Mouse (Mus musculus): ENCODE data around the gene Polr2c. TPM values are rescaled to one million over a fixed set of nuclear protein-coding genes. Genes with fewer than 3 reads are reported as not detected.

Gene Polr2c
- polyA plus RNA-seq, 1 experiment = 134 TPM

DNA sequence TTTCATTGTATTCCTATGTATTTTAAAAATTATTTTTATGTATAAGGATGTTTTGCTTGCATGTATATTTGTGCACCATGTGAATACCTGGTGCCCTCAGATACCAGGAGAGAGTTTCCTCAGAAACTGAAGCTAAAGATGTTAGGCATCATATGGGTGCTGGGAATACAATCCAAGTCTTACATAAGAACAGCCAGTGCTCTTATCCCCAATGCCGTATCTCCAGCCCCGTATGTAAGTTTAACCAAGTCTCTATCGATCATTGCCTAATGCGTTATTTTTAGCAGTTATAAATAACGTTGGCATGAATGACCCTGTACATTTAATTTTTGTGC is 272 bp upstream of the Polr2c start:
- H3K36me3 ChIP-seq (ENCODE audit: control insufficient read depth, insufficient read depth, low read length, poor library complexity, severe bottlenecking) = peaks cover 33% of the 10 kb centered on the region
- TF ChIP-seq CTCF (IDR thresholded peaks at IDR 0.05; ENCODE audit: low read depth, low read length) (no peak), POLR2A (IDR thresholded peaks at IDR 0.05; ENCODE audit: insufficient read depth, low read length) (no peak), EP300 (IDR thresholded peaks at IDR 0.05; ENCODE audit: insufficient read depth, low read depth, low read length) (no peak)
- H3K27me3 ChIP-seq (ENCODE audit: control insufficient read depth, insufficient read depth, low read length, poor library complexity, severe bottlenecking) = no peaks in the 10 kb centered on the region
- H3K4me1 ChIP-seq (ENCODE audit: control insufficient read depth, insufficient read depth, low read length) = no peaks in the 10 kb centered on the region
- no peaks in the 10 kb centered on the region for H3K9me3 ChIP-seq (replicated peaks; ENCODE audit: control insufficient read depth, insufficient read depth, low read length, poor library complexity, severe bottlenecking)
- H3K4me3 ChIP-seq (ENCODE audit: low read depth, low read length) = no peak overlapping the region
- no peak overlapping the region for H3K27ac ChIP-seq (ENCODE audit: insufficient read depth, low read length)
- H3K9ac ChIP-seq (ENCODE audit: low read depth, poor library complexity, severe bottlenecking) = 0 out of 2 replicates have a peak overlapping the region, but pooled peaks have one; percentile 32

DNA sequence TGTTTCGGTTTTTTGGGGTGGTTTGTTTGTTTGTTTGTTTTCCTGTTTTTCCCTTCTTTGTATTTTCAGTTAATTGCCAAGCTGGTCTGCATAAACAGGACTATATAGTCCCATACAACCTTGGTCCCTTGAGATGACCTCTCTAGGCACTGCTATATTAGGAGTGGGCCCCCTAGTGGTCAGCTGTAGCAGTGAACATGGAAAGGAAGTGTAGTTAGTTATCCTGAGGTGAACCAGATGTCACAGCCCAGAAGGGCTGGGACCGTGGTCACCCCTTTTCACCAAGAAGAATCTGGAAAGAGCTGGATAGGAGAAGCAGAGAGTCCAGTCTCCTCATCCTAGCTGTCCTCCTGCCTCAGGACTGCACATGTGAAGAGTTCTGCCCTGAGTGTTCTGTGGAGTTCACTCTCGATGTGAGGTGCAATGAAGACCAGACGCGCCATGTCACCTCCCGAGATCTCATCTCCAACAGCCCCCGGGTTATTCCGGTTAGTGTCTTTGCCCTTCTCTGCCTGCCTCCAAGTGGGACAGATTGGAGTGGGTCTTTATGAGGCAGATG is 4.2 kb downstream of the Polr2c start:
- Histone ChIP-seq H3K4me1 (ENCODE audit: control insufficient read depth, insufficient read depth, low read length) (no peaks in the 10 kb centered on the region), H3K27ac (ENCODE audit: insufficient read depth, low read length) (no peak overlapping the region), H3K9ac (ENCODE audit: low read depth, poor library complexity, severe bottlenecking) (no peak overlapping the region), H3K27me3 (ENCODE audit: control insufficient read depth, insufficient read depth, low read length, poor library complexity, severe bottlenecking) (no peaks in the 10 kb centered on the region), H3K4me3 (ENCODE audit: low read depth, low read length) (no peak overlapping the region), H3K36me3 (ENCODE audit: control insufficient read depth, insufficient read depth, low read length, poor library complexity, severe bottlenecking) (peaks cover 39% of the 10 kb centered on the region), H3K9me3 (replicated peaks; ENCODE audit: control insufficient read depth, insufficient read depth, low read length, poor library complexity, severe bottlenecking) (no peaks in the 10 kb centered on the region)
- TF ChIP-seq EP300 (IDR thresholded peaks at IDR 0.05; ENCODE audit: insufficient read depth, low read depth, low read length) (no peak), CTCF (IDR thresholded peaks at IDR 0.05; ENCODE audit: low read depth, low read length) (peak; percentile 28)

DNA sequence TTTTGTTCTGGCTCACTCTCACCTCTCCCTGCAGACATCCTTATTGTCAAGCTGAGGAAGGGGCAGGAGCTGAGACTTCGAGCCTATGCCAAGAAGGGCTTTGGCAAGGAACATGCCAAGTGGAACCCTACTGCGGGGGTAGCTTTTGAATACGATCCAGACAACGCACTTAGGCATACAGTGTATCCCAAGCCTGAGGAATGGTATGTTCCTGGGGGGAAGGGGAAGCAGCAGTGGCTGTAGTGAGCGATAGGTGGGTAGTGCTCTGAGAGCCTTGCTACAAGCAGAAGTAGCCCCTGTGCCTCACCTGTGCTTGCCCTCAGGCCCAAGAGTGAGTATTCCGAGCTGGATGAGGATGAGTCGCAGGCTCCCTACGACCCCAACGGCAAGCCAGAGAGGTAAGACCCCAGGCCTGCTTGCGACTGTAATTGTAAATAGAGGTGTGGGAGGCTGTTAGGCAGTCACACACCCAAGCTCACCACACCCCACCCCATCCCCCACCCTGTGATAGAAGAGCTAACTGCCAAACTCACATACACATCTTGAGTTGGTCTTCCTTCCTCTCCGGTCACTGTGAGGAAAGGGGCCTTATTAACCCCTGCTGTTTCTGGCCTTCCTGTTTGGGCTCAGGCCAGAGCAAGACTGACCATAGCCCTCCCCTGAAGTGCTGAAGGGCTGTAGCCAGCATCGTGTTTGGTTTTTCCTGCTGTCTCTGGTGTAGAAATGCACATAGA is 5.4 kb downstream of the Polr2c start:
- Histone ChIP-seq H3K4me1 (ENCODE audit: control insufficient read depth, insufficient read depth, low read length) (no peaks in the 10 kb centered on the region), H3K4me3 (ENCODE audit: low read depth, low read length) (no peak overlapping the region), H3K27ac (ENCODE audit: insufficient read depth, low read length) (no peak overlapping the region), H3K9ac (ENCODE audit: low read depth, poor library complexity, severe bottlenecking) (no peak overlapping the region), H3K9me3 (replicated peaks; ENCODE audit: control insufficient read depth, insufficient read depth, low read length, poor library complexity, severe bottlenecking) (no peaks in the 10 kb centered on the region), H3K36me3 (ENCODE audit: control insufficient read depth, insufficient read depth, low read length, poor library complexity, severe bottlenecking) (peaks cover 39% of the 10 kb centered on the region), H3K27me3 (ENCODE audit: control insufficient read depth, insufficient read depth, low read length, poor library complexity, severe bottlenecking) (no peaks in the 10 kb centered on the region)
- TF ChIP-seq CTCF (IDR thresholded peaks at IDR 0.05; ENCODE audit: low read depth, low read length) (no peak), EP300 (IDR thresholded peaks at IDR 0.05; ENCODE audit: insufficient read depth, low read depth, low read length) (no peak), POLR2A (IDR thresholded peaks at IDR 0.05; ENCODE audit: insufficient read depth, low read length) (no peak)

DNA sequence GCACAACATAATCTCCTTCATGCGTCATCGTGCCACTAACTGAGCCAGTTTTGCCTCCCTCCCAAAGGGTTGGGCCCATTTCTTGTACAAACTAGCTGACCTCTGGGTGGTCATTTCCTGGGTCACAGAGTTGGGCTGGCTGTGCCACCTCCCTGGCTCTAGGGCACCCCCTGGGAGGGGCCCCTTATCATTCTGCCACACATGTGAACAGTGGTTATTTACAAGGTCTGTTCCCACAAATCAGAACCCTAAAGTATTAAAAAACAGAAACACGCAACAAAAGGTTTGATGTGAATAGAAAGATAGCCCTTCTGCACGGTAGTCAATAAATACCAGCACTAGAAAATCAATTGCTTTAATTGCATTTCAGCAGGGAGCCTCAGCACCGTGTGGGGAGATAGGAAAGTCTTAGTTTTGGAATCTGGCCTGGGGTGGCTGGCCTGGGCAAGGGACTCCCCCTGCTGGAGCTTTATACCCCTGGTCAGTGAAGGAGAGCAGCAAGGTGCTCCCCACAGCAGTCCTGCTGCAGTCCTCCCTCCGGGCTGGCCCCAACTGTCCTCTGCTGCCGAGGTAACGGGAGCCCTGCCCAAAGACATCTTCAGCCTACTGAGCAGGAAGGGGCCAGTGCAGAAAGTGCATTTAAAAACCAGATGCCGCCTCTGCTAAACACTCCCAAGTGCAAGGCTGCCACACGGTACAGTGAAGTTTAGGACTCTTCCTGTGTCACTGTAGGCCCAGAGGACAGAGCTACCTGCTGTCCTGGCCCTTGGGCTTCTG is 6.8 kb downstream of the Polr2c start:
- Histone ChIP-seq H3K9ac (ENCODE audit: low read depth, poor library complexity, severe bottlenecking) (no peak overlapping the region), H3K27me3 (ENCODE audit: control insufficient read depth, insufficient read depth, low read length, poor library complexity, severe bottlenecking) (no peaks in the 10 kb centered on the region), H3K4me1 (ENCODE audit: control insufficient read depth, insufficient read depth, low read length) (no peaks in the 10 kb centered on the region), H3K9me3 (replicated peaks; ENCODE audit: control insufficient read depth, insufficient read depth, low read length, poor library complexity, severe bottlenecking) (no peaks in the 10 kb centered on the region), H3K4me3 (ENCODE audit: low read depth, low read length) (no peak overlapping the region), H3K27ac (ENCODE audit: insufficient read depth, low read length) (no peak overlapping the region), H3K36me3 (ENCODE audit: control insufficient read depth, insufficient read depth, low read length, poor library complexity, severe bottlenecking) (peaks cover 38% of the 10 kb centered on the region)
- TF ChIP-seq CTCF (IDR thresholded peaks at IDR 0.05; ENCODE audit: low read depth, low read length) (no peak), POLR2A (IDR thresholded peaks at IDR 0.05; ENCODE audit: insufficient read depth, low read length) (no peak), EP300 (IDR thresholded peaks at IDR 0.05; ENCODE audit: insufficient read depth, low read depth, low read length) (no peak)

DNA sequence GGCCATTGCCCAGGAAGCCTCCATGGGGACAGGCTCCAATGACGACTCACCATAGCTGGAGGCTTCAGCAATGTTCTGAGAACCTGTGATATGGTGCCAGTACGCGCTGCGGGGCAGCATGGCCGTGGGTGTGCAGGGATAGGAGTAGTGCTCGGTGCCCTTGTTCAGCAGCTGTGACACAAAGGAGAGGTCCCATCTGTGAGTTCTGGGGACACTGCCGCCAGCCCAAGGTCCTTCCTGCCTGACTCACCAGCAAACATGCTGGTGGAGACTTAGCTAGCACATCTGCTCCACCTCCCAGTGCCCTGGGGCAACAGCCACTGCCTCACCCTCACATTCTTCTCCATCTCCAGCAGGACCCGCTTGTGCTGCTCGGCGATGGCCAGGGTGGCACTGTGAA is 8.0 kb downstream of the Polr2c start:
- Histone ChIP-seq H3K27me3 (ENCODE audit: control insufficient read depth, insufficient read depth, low read length, poor library complexity, severe bottlenecking) (no peaks in the 10 kb centered on the region), H3K4me1 (ENCODE audit: control insufficient read depth, insufficient read depth, low read length) (no peaks in the 10 kb centered on the region), H3K9me3 (replicated peaks; ENCODE audit: control insufficient read depth, insufficient read depth, low read length, poor library complexity, severe bottlenecking) (no peaks in the 10 kb centered on the region), H3K9ac (ENCODE audit: low read depth, poor library complexity, severe bottlenecking) (no peak overlapping the region), H3K4me3 (ENCODE audit: low read depth, low read length) (no peak overlapping the region), H3K27ac (ENCODE audit: insufficient read depth, low read length) (no peak overlapping the region), H3K36me3 (ENCODE audit: control insufficient read depth, insufficient read depth, low read length, poor library complexity, severe bottlenecking) (peaks cover 34% of the 10 kb centered on the region)
- TF ChIP-seq POLR2A (IDR thresholded peaks at IDR 0.05; ENCODE audit: insufficient read depth, low read length) = no peak

DNA sequence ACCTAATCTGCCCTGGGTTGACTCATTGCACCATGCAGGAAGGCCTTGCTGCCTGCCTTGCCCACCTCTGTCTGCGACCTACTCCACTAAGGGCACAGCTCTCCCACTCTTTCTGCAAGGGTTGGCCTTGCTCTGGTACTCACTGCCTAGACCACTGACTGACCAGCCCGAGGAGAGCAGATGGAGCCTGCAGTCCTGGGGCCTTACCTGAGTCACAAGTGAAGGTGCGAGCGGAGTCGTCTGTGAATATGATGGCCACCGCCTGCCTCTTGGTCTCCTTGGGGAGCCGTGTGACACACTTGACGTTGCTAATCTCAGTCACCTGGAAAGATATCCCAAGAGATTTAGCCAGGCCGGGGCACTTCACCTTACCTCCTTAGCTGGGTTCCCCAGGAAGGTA is 9.7 kb downstream of the Polr2c start:
- Histone ChIP-seq H3K27ac (ENCODE audit: insufficient read depth, low read length) (no peak overlapping the region), H3K4me3 (ENCODE audit: low read depth, low read length) (no peak overlapping the region), H3K36me3 (ENCODE audit: control insufficient read depth, insufficient read depth, low read length, poor library complexity, severe bottlenecking) (peaks cover 26% of the 10 kb centered on the region), H3K27me3 (ENCODE audit: control insufficient read depth, insufficient read depth, low read length, poor library complexity, severe bottlenecking) (no peaks in the 10 kb centered on the region), H3K4me1 (ENCODE audit: control insufficient read depth, insufficient read depth, low read length) (no peaks in the 10 kb centered on the region), H3K9ac (ENCODE audit: low read depth, poor library complexity, severe bottlenecking) (no peak overlapping the region), H3K9me3 (replicated peaks; ENCODE audit: control insufficient read depth, insufficient read depth, low read length, poor library complexity, severe bottlenecking) (no peaks in the 10 kb centered on the region)
- TF ChIP-seq CTCF (IDR thresholded peaks at IDR 0.05; ENCODE audit: low read depth, low read length) (no peak), EP300 (IDR thresholded peaks at IDR 0.05; ENCODE audit: insufficient read depth, low read depth, low read length) (no peak), POLR2A (IDR thresholded peaks at IDR 0.05; ENCODE audit: insufficient read depth, low read length) (no peak)
